Mouse (Mus musculus) spleen, adult 2 months (tissue): ENCODE measurements around the gene Rexo5. TPM values are rescaled to one million over a fixed set of nuclear protein-coding genes. Genes with fewer than 3 reads are reported as not detected.

Source experiments
- DNase-seq, 2 experiments: peaks; one replicate each; pipeline versions ENCODE4 v3.0.0 to v3.0.0-alpha.2; 2012 to 2021; ENCODE audit warnings: low spot score in 2 of 2, low read depth in 1 of 2
- H3K27ac ChIP-seq: fragments of 200-500 bp; 2 replicates; pipeline ENCODE4 v1.5.1; 2012; ENCODE audit warnings: low read length, inconsistent platforms; ENCODE audit not compliant: insufficient read depth
- H3K27me3 ChIP-seq: fragments of 200-500 bp; 2 replicates; pipeline ENCODE4 v1.6.1; 2012; ENCODE audit warnings: mild to moderate bottlenecking, moderate library complexity, low read length, inconsistent platforms; ENCODE audit not compliant: control insufficient read depth, insufficient read depth
- H3K36me3 ChIP-seq: fragments of 200-500 bp; 2 replicates; pipeline ENCODE4 v1.6.1; 2012; ENCODE audit warnings: mild to moderate bottlenecking, low read length, inconsistent platforms; ENCODE audit not compliant: control insufficient read depth, insufficient read depth
- H3K4me1 ChIP-seq: fragments of 200-500 bp; 2 replicates; pipeline ENCODE4 v1.6.1; 2011; ENCODE audit warnings: inconsistent platforms; ENCODE audit not compliant: control insufficient read depth, insufficient read depth, insufficient read length
- H3K4me3 ChIP-seq: fragments of 200-500 bp; 2 replicates; pipeline ENCODE4 v1.5.1; 2011; ENCODE audit warnings: mild to moderate bottlenecking, inconsistent platforms; ENCODE audit not compliant: insufficient read depth, insufficient read length; ENCODE audit errors: extremely low read depth
- CTCF ChIP-seq: fragments of 200-500 bp; IDR thresholded peaks from 2 replicates; pipeline ENCODE4 v1.5.1; 2011; ENCODE audit warnings: mild to moderate bottlenecking, inconsistent platforms; ENCODE audit not compliant: insufficient read depth, insufficient read length, insufficient replicate concordance; ENCODE audit errors: extremely low read depth
- POLR2A ChIP-seq: fragments of 200-500 bp; IDR thresholded peaks from 2 replicates; pipeline ENCODE4 v1.6.1; 2011; ENCODE audit warnings: low read depth, low read length, inconsistent platforms
- WGBS: fragments of 180-500 bp; shearing (Covaris S2); methylation state at CpG from one replicate; pipeline ENCODE4 v1.1.7; 2018; 5-methylcytosine and 5-hydroxymethylcytosine counted together
- polyA plus RNA-seq: library from polyadenylated mRNA; depleted of rRNA; stranded (reverse); fragments of >200 nt; gene quantifications from 2 replicates; pipeline ENCODE4 v1.2.3, GENCODE M21; 2012

Rexo5 gene
- polyA plus RNA-seq, 1 experiment, result 2.4 TPM

GRCm38 (mm10) chr7:119835996-119836777 lies 42.4 kb downstream of the Rexo5 start:
- H3K27ac ChIP-seq, result peak overlapping the region; percentile 82; the same call in 1 of the 2 replicates
- no peaks in the 10 kb centered on the region for H3K27me3 ChIP-seq
- no peaks in the 10 kb centered on the region for H3K36me3 ChIP-seq
- DNase-seq, result peak in 1 of 2 experiments; percentile 53
- 67% methylated on average over 4 of the region's 4 CpGs for WGBS
- no peak for TF ChIP-seq POLR2A
- no peak for TF ChIP-seq CTCF
- no peak overlapping the region for H3K4me3 ChIP-seq
- peaks cover 3% of the 10 kb centered on the region; the same call in 1 of the 2 replicates for H3K4me1 ChIP-seq

- H3K4me1 ChIP-seq, result no peaks in the 10 kb centered on the region
- no peaks in the 10 kb centered on the region for H3K27me3 ChIP-seq
- no peak for TF ChIP-seq POLR2A
- TF ChIP-seq CTCF, result no peak
- H3K4me3 ChIP-seq, result no peak overlapping the region
- WGBS, result 90% methylated on average over 4 of the region's 4 CpGs
- no peaks in the 10 kb centered on the region for H3K36me3 ChIP-seq
- no peak overlapping the region for H3K27ac ChIP-seq
- no peak for DNase-seq
These were observed 48.1 kb downstream of the Rexo5 start for GRCm38 (mm10) chr7:119841820-119842449.

GRCm38 (mm10) chr7:119845541-119845940 lies 51.7 kb downstream of the Rexo5 start:
- DNase-seq, result no peak
- H3K4me3 ChIP-seq, result no peak overlapping the region
- H3K27ac ChIP-seq, result no peak overlapping the region
- no peaks in the 10 kb centered on the region for H3K27me3 ChIP-seq
- H3K4me1 ChIP-seq, result no peaks in the 10 kb centered on the region
- 81% methylated on average over 2 of the region's 2 CpGs for WGBS
- H3K36me3 ChIP-seq, result no peaks in the 10 kb centered on the region
- TF ChIP-seq POLR2A (no peak), CTCF (no peak)

DNA sequence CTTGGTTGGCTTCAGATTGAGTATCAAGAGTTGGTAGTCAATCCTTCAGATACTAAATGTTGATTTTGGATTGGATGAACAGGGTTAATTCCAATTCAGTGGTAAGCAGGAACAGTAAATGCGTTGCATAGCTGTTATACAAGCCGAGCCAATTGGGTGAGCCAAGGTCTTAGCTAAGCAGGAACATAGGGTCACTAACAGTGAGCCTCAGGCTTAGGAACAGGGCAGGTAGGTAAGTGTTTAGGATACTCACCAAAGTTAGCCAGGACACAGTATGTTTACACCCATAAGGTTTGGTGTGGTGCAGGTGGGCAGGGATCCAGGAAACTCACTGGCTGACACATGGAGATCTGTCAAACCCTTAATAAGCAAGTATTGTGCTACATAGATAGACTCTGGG lies 53.6 kb downstream of the Rexo5 start:
- WGBS, result 94% methylated on average over 2 of the region's 2 CpGs
- Histone ChIP-seq H3K4me3 (no peak overlapping the region), H3K4me1 (no peaks in the 10 kb centered on the region), H3K27ac (no peak overlapping the region), H3K36me3 (no peaks in the 10 kb centered on the region), H3K27me3 (no peaks in the 10 kb centered on the region)
- no peak for DNase-seq
- no peak for TF ChIP-seq CTCF
- no peak for TF ChIP-seq POLR2A

DNA sequence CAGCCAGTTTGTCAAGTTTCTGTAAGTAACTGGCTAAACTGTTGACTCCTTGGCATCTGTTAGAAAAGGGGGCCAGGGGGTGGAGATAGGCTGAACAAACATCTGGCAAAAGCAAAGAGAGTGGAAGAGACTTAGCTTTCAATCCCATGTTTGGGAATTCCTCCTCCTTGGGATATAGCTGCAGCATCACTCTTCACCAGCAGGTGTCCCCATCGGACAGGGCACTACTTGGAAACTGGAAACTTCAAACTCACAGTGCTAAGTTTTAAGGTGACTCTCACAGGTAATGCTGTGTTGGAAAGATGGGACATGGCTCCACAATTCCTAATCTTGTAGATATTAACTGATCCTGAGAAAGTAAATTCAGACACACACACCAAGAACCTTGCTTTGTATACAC lies 55.3 kb downstream of the Rexo5 start:
- TF ChIP-seq POLR2A (no peak), CTCF (peak; percentile 64; the same call in 1 of the 2 replicates)

GRCm38 (mm10) chr7:119850737-119851136 lies 56.9 kb downstream of the Rexo5 start:
- H3K36me3 ChIP-seq, result peaks cover 2% of the 10 kb centered on the region; the same call in 1 of the 2 replicates
- TF ChIP-seq POLR2A (no peak), CTCF (no peak)
- DNase-seq, result no peak
- no peak overlapping the region for H3K27ac ChIP-seq
- 88% methylated on average over 5 of the region's 5 CpGs for WGBS
- H3K4me3 ChIP-seq, result no peak overlapping the region
- no peaks in the 10 kb centered on the region for H3K27me3 ChIP-seq
- H3K4me1 ChIP-seq, result no peaks in the 10 kb centered on the region

More for the DNA sequence above, 55.3 kb downstream of the Rexo5 start:
- Histone ChIP-seq H3K36me3 (0 out of 2 replicates have a peak, but pooled peaks cover 2% of the 10 kb centered on the region), H3K4me3 (no peak overlapping the region), H3K27ac (no peak overlapping the region), H3K4me1 (no peaks in the 10 kb centered on the region), H3K27me3 (no peaks in the 10 kb centered on the region)
- peak in 1 of 2 experiments; percentile 7 for DNase-seq
- 44% methylated on average over 1 of the region's 1 CpGs for WGBS

DNA sequence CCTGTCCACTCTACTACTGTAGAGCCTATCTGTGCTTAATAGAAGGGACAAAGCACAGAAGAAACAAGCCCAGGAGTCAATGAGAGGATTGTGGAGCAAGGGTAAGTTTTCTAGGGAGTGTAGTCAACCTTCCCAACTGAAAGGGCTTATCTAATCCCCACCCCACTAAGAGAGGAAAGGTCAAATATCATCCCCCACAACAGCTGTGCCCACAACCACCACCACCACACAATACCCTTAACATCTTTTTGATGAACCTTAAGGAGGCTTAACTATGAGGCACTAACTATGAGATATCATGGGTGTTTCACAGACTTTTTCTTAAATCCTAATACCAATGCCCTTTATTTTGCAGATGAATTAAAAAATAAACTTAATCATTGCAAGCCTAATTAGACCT lies 58.7 kb downstream of the Rexo5 start:
- Histone ChIP-seq H3K4me3 (no peak overlapping the region), H3K4me1 (no peaks in the 10 kb centered on the region), H3K27me3 (no peaks in the 10 kb centered on the region), H3K27ac (no peak overlapping the region), H3K36me3 (peaks cover 4% of the 10 kb centered on the region)
- no peak for DNase-seq
- no peak for TF ChIP-seq POLR2A
- TF ChIP-seq CTCF, result no peak
